Mouse (Mus musculus) CD4-positive, CD25-positive, alpha-beta regulatory T cell, adult 4 months (primary cell): ENCODE measurements around the gene Car6. TPM values are rescaled to one million over a fixed set of nuclear protein-coding genes. Genes with fewer than 3 reads are reported as not detected.
A peak's percentile ranks its signal among the peaks of the same experiment; 100 is the strongest.

Source experiments
- ATAC-seq: one replicate; pipeline ENCODE4 v1.8.0; 2017
- polyA plus RNA-seq, 2 experiments: library from polyadenylated mRNA; unstranded; fragments of 100-300 nt; shearing (Covaris generic); gene quantifications; one replicate each; pipeline ENCODE4 v1.2.1; 2017

Gene Car6
- polyA plus RNA-seq, 2 experiments from 2014 or later: not detected

- no peak for ATAC-seq
These were observed 27.6 kb upstream of the Car6 start for GRCm38 (mm10) chr4:150228581-150229348.

GRCm38 (mm10) chr4:150226818-150227688, 25.9 kb upstream of the Car6 start:
- ATAC-seq: no peak

GRCm38 (mm10) chr4:150225700-150226099, 24.6 kb upstream of the Car6 start:
- no peak for ATAC-seq

- ATAC-seq: no peak
These were observed 22.7 kb upstream of the Car6 start for GRCm38 (mm10) chr4:150223830-150224229.

GRCm38 (mm10) chr4:150221017-150221640, 20.0 kb upstream of the Car6 start:
- ATAC-seq: no peak

- no peak for ATAC-seq
These were observed 19.5 kb upstream of the Car6 start for GRCm38 (mm10) chr4:150220584-150220983.

GRCm38 (mm10) chr4:150219501-150220292, 18.6 kb upstream of the Car6 start:
- no peak for ATAC-seq

GRCm38 (mm10) chr4:150217935-150218334, 16.8 kb upstream of the Car6 start:
- ATAC-seq: no peak

GRCm38 (mm10) chr4:150217042-150217554, 16.0 kb upstream of the Car6 start:
- ATAC-seq: no peak

GRCm38 (mm10) chr4:150216423-150216822, 15.3 kb upstream of the Car6 start:
- no peak for ATAC-seq

GRCm38 (mm10) chr4:150213910-150214309, 12.8 kb upstream of the Car6 start:
- ATAC-seq: no peak

- peak; percentile 47 for ATAC-seq
These were observed 11.4 kb upstream of the Car6 start for GRCm38 (mm10) chr4:150212553-150212971.

- no peak for ATAC-seq
These were observed 10.9 kb upstream of the Car6 start for GRCm38 (mm10) chr4:150211930-150212552.

GRCm38 (mm10) chr4:150210306-150210705, 9.2 kb upstream of the Car6 start:
- ATAC-seq: no peak

- ATAC-seq: no peak
These were observed 8.6 kb upstream of the Car6 start for GRCm38 (mm10) chr4:150209751-150210150.

- ATAC-seq: no peak
These were observed 3.7 kb upstream of the Car6 start for GRCm38 (mm10) chr4:150204877-150205276.

- no peak for ATAC-seq
These were observed 1.6 kb upstream of the Car6 start for GRCm38 (mm10) chr4:150202702-150203101.

- ATAC-seq: no peak
These were observed 2.9 kb downstream of the Car6 start for GRCm38 (mm10) chr4:150198268-150198667.

GRCm38 (mm10) chr4:150193915-150194314, 7.2 kb downstream of the Car6 start:
- ATAC-seq: no peak

GRCm38 (mm10) chr4:150192199-150192598, 8.9 kb downstream of the Car6 start:
- no peak for ATAC-seq

GRCm38 (mm10) chr4:150188236-150188635, 12.9 kb downstream of the Car6 start:
- no peak for ATAC-seq

- no peak for ATAC-seq
These were observed 19.8 kb downstream of the Car6 start for GRCm38 (mm10) chr4:150181304-150181703.
